Mouse (Mus musculus) ES-E14 (cell line): ENCODE measurements around the gene Gm3327.
"Not testable (repeated sequence)": the region's sequence is repeated elsewhere in the genome, so short reads cannot be mapped to it uniquely, and the experiment has no call there.

ENCODE experiments used
- CHD2 ChIP-seq: IDR thresholded peaks from 2 replicates; pipeline ENCODE4 v1.6.1; 2014; ENCODE audit warnings: mild to moderate bottlenecking, low read depth, low read length, inconsistent platforms
- ZNF384 ChIP-seq: IDR thresholded peaks from 2 replicates; pipeline ENCODE4 v1.6.1; 2012; ENCODE audit warnings: low read depth, low read length, inconsistent platforms

DNA sequence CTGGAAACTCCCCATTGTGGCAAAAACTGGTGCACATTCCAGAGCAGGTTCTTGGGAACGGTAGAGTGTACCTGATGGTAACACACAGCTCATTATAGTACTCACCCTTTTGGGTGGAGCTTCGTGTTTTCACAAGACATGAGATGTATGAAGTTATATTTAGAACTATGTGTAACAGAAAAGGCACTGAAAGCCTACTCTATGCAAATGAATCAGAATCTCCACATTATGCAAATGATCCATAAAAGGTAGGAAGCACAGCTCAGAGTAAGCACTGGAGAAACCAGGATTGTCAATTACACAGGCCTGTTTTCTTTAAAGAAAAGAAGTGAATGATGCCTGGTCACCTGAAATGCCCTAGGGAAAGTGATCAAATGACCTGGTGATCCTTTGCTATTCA lies 36.1 kb upstream of the Gm3327 start:
- TF ChIP-seq CHD2, ZNF384: not testable (repeated sequence)
